Mouse (Mus musculus) lung, adult 2 months (tissue): ENCODE data around the gene Kcnh3. TPM values are rescaled to one million over a fixed set of nuclear protein-coding genes. Genes with fewer than 3 reads are reported as not detected.
A peak's percentile ranks its signal among the peaks of the same experiment; 100 is the strongest.

Source experiments
- DNase-seq: peaks from one replicate; pipeline ENCODE4 v3.0.0; 2022
- H3K4me1 ChIP-seq: fragments of 200-500 bp; 2 replicates; pipeline ENCODE4 v1.6.1; 2011; ENCODE audit warnings: low read length; ENCODE audit not compliant: control insufficient read depth, insufficient read depth
- H3K4me3 ChIP-seq: fragments of 200-500 bp; replicated peaks from 2 replicates; pipeline ENCODE3; 2011; ENCODE audit warnings: low read depth, mild to moderate bottlenecking, control low read depth, low read length; ENCODE audit errors: extremely low read depth
- CTCF ChIP-seq: fragments of 200-500 bp; IDR thresholded peaks from 2 replicates; pipeline ENCODE4 v1.5.1; 2011; ENCODE audit warnings: mild to moderate bottlenecking, low read length, control low read depth; ENCODE audit not compliant: insufficient read depth
- POLR2A ChIP-seq: fragments of 200-500 bp; IDR thresholded peaks from 2 replicates; pipeline ENCODE4 v1.6.1; 2011; ENCODE audit warnings: low read depth, mild to moderate bottlenecking, control low read depth, low read length, borderline replicate concordance; ENCODE audit errors: extremely low read depth
- WGBS: fragments of 180-500 bp; shearing (Covaris S2); methylation state at CpG from one replicate; pipeline ENCODE4 v1.1.7; 2018; 5-methylcytosine and 5-hydroxymethylcytosine counted together
- polyA plus RNA-seq: library from polyadenylated mRNA; depleted of rRNA; stranded (reverse); fragments of >200 nt; gene quantifications from 2 replicates; pipeline ENCODE4 v1.2.3, GENCODE M21; 2012; rRNA removed

Kcnh3 gene
- polyA plus RNA-seq: 4.8 and 5.0 TPM in 2 replicates

DNA sequence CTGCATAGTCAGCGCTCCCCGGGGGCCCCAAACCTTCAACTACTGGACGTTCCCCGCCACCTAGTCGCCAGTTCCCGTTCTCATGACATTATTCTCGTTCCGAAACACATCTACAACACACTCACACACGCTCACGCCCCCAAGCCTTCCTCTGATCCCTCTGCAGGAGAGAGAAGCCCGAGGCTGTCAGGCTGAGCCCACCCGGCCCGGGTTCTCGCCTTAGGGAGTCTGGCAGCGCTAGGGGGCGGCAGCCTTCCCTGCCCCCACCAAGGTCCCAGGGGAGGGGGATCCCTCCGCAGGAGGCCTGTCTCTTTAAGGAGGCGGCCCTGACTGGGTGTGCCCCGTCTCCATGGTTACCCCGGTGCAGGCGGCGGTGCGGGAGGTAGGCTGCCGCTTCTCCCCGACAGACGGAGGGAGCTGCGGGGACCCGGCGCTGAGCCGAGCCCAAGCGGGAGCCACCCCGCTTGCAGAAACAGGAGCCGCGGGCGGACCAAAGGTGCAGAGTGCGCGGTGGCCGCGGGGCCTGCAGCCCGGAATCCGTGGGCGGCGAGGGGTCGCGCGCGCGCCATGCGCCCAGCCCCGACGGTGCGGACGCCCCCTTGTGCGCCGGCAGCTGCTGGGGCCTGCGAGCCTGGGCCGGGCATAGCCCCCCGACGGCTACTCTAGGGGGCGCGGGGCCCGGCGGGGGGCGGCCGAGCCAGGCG is at the start of gene Kcnh3:
Gene Kcnh3 (plus strand): TSS at position 654 of the 704 bp plus-strand sequence.
- no peak for TF ChIP-seq CTCF
- TF ChIP-seq POLR2A: no peak
- WGBS: 2% methylated on average over 65 of the region's 66 CpGs
- DNase-seq: peak; percentile 38
- peaks cover 15% of the 10 kb centered on the region for H3K4me1 ChIP-seq
- H3K4me3 ChIP-seq: peak within 1 kb of the TSS; percentile 50

DNA sequence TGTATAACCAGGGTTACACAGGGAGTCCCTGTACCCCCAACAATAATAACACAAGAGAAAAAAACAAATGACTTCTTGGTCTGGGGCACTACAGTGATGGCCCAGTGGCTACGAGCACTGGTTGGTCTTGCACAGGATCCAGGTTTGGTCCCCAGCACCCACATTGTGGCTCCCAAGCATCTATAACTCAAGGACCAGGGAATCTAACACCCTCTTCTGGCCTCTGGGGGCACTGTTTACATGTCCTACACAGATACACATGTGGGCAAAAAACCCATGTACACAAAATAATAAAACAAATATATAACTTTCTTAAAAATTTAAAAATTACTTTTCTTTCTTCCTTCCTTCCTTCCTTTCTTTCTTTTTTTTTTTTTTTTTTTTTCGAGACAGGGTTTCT is 45.0 kb upstream of the Kcnh3 start:
- TF ChIP-seq CTCF (no peak), POLR2A (no peak)
- Histone ChIP-seq H3K4me3 (no peak overlapping the region), H3K4me1 (no peaks in the 10 kb centered on the region)
- DNase-seq: no peak
- WGBS: 97% methylated on average over 1 of the region's 2 CpGs

DNA sequence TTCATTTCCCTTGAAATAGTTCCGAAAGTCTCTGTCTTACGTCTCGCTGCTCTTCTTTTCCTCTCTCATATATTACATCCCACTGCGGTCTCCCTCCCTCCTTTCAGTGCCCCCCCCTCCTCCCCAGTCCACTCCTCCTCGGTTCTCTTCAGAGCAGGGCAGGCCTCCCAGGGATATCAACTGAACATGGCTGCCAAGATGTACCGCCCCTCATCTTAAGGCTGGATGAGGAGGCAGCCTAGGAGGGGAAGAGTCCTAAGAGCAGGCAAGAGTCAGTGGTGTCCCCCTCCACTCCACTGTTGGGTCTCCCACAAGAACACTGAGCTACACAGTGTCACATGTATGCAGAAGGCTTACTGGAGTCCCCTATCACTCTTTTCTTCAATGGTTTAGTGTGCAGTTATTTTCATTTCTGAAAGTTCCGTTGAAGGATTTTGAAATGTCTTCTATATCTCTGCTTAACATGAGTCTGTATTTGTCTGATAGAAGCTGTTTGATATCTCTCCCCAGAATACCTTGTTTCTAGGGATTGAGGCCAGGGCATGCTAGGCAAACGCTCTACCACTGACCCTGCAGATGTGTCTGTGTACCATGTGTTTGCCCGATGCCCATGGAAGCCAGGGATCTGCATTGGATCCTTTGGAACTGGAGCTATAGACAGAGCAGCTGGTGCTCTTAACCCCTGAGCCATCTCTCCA is 40.3 kb upstream of the Kcnh3 start:
- no peak for TF ChIP-seq CTCF
- TF ChIP-seq POLR2A: no peak
- H3K4me3 ChIP-seq: no peak overlapping the region
- H3K4me1 ChIP-seq: no peaks in the 10 kb centered on the region
- 93% methylated on average over 9 of the region's 9 CpGs for WGBS
- DNase-seq: no peak

DNA sequence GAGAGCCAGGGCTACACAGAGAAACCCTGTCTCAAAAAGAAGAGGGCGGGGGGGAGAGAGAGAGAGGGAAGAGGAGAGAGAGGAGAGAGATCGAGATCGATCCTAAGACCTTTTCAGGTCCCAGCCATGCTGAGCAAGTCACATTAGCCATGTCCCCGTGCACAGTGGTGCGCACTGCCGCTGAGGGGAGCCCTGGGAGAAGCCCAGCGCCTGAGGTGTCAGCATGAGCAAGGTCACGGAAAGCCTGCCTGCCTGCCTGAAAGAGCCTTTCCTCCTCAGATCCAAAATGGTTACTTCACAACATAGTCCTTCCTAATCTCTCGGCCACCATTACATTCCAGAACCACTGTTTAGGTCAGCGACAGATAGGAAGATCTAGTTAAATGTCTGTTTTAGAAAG is 30.3 kb upstream of the Kcnh3 start:
- no peak for DNase-seq
- H3K4me3 ChIP-seq: no peak overlapping the region
- TF ChIP-seq CTCF (no peak), POLR2A (no peak)
- 76% methylated on average over 10 of the region's 10 CpGs for WGBS
- H3K4me1 ChIP-seq: no peaks in the 10 kb centered on the region

DNA sequence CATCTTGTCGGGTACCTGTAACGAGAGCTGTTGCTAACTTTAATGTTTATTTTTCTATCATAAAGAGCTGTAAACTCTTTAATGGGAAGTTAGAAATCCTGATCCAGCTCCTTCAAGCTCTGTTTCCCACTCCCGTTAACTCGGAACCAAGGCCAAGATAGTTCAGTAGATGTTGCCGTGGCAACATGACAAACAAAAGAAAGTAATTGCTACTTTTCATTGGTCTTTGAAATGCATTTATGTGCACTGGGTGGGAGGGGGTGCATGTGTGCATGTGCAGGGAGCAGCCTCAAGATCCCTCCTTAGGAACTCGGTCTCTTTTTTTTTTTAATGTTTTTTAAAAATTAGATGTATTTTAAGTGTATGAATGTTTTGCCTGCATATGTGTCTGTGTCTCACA is 29.6 kb upstream of the Kcnh3 start:
- no peak for DNase-seq
- Histone ChIP-seq H3K4me1 (no peaks in the 10 kb centered on the region), H3K4me3 (no peak overlapping the region)
- WGBS: 42% methylated on average over 6 of the region's 6 CpGs
- TF ChIP-seq CTCF (no peak), POLR2A (no peak)

DNA sequence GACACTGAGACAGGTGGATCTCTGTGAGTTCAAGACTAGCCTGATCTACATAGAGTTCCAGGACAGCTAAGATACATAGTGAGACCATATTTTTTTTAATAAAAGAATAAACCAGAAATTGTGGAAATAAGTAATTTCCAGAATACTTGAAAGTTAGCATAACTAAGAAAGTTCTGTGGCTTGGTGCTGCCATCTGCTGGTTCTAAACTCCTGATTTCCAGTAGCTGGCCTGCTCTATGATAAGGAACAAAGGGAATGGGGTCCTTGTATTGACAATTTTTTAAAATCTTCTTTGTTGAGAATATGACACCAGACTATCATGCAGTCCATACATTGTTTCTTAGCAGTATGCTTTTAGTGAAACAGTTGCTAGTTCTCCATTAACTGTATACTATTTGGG is 25.9 kb upstream of the Kcnh3 start:
- TF ChIP-seq CTCF (no peak), POLR2A (no peak)
- Histone ChIP-seq H3K4me3 (no peak overlapping the region), H3K4me1 (no peaks in the 10 kb centered on the region)
- DNase-seq: peak; percentile 21

DNA sequence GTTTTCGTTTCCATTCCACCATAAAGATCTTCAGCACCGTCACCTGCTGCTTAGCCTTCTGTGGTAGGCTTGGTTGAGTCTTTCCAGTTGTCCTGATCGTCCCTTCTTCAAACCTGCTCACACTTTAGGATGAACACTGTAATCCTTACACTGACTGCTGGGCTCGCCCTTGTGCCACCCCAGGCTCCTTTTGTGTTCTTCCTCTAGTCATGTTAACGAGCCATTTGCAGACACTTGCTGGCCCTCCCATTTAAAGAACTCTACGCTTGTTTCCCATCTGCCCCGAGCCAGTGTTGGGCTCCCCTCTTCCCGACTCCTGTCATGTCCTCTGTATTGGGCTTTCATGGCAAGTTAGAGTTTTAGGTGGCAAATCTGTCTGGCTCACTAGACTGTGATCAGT is 18.7 kb upstream of the Kcnh3 start:
- TF ChIP-seq POLR2A (no peak), CTCF (no peak)
- Histone ChIP-seq H3K4me3 (no peak overlapping the region), H3K4me1 (no peaks in the 10 kb centered on the region)
- 86% methylated on average over 8 of the region's 8 CpGs for WGBS
- no peak for DNase-seq

DNA sequence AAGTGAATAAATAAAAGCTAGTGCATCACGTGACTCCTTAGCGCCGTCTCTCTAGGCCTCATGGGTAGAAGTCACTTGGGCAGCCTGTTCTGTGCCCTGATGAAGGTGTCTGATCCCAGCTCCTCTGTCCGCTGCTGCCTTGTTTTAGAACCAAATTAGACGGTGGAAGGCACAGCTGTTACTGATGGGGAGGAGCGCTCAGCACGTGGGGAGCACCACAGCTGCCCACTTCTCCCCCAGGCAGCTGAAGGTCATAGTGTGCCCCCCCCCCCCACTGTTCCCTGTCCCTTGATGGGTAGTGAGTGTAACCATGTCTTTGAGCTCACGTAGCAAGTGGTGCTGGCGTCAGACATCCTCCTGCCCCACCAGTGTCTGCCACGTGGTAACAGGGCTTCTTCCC is 11.5 kb upstream of the Kcnh3 start:
- Histone ChIP-seq H3K4me3 (no peak overlapping the region), H3K4me1 (no peaks in the 10 kb centered on the region)
- DNase-seq: no peak
- TF ChIP-seq POLR2A (no peak), CTCF (no peak)
- WGBS: 87% methylated on average over 10 of the region's 10 CpGs

DNA sequence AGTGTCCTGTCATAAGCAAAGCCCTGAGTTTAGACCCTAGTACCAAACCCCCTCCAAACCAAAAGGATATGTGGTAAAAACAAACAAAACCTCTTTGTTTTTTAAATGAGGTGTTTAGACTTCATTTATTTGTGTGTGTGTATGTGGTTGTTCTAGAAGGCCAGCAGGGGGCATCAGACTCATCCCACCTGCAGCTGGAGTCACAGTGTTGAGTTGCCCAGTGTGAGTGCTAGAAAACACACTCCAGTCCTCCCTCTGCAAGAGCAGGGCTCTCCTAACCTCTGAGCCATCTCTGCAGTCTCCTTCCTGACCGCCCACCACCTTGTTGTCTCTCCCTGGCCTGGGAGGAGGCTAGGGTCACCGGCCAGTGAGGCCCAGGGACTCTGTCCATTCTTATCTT is 9.7 kb upstream of the Kcnh3 start:
- TF ChIP-seq CTCF (peak; percentile 68), POLR2A (no peak)
- no peak for DNase-seq
- no peak overlapping the region for H3K4me3 ChIP-seq
- 90% methylated on average over 2 of the region's 2 CpGs for WGBS
- no peaks in the 10 kb centered on the region for H3K4me1 ChIP-seq

DNA sequence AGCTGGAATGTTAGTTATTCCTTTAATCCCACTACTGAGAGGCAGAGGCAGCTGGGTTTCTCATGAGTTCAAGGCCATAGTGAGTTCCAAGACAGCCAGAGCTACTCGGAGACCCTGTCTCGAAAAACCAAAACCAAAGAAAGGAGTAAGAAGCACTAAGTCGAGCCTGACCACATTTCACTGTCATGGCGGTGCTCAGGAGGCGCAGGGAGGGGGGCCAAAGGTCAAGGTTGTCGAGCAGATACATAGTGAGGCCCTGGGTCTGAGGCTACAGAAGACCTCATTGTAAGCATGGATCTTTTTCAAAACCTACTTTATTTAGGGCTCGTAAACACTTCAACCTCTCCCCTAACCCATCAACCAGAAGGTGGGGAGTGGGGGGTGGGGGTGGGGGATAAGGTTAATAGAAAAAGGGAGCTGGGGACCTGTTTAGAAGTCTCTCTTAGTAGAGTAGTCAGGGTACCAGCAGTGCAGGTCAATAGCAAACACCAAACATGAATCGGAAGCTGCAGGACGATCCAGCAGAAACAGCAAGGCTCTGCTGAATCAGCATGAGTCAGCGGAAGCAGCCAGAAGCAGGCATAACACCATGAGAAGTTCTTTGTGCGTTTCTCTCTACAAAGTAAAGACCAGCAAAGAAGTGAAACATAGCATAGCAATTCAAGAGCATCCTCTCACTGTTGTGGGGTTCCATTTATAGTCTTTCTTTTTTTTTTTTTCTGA is 8.8 kb upstream of the Kcnh3 start:
- Histone ChIP-seq H3K4me1 (no peaks in the 10 kb centered on the region), H3K4me3 (no peak overlapping the region)
- no peak for DNase-seq
- WGBS: 85% methylated on average over 11 of the region's 11 CpGs
- no peak for TF ChIP-seq POLR2A
- no peak for TF ChIP-seq CTCF

DNA sequence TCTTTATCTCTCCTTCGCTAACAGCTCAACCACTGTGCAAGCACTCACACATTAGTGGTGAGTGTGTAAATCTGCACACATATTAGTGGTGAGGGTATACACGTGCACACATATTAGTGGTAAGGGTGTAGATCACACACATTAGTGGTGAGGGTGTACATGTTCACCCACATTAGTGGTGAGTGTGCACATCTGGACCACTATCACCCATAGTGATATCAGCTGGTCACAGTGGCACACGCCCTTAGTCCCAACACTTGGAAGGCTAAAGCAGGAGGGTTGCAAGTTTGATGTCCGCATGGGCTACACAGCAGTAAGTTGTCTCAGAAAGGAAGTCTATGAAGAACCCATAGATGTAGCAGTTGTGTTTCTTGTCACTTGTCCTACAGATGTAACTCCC is 7.0 kb upstream of the Kcnh3 start:
- Histone ChIP-seq H3K4me3 (no peak overlapping the region), H3K4me1 (no peaks in the 10 kb centered on the region)
- TF ChIP-seq CTCF: no peak
- no peak for TF ChIP-seq POLR2A
- 85% methylated on average over 4 of the region's 4 CpGs for WGBS
- DNase-seq: no peak
